Mouse (Mus musculus): Measurements from ENCODE around the gene Nuak1.

The Nuak1 gene

GRCm38 (mm10) chr10:84405135-84405776, 35.1 kb downstream of the Nuak1 start:
- no peak for DNase-seq

GRCm38 (mm10) chr10:84401907-84402371, 38.5 kb downstream of the Nuak1 start:
- peak; percentile 58 to 88 for DNase-seq

GRCm38 (mm10) chr10:84401189-84401588, 39.2 kb downstream of the Nuak1 start:
- no peak for DNase-seq

GRCm38 (mm10) chr10:84400037-84400681, 40.2 kb downstream of the Nuak1 start:
- no peak for DNase-seq

GRCm38 (mm10) chr10:84397276-84397675, 43.1 kb downstream of the Nuak1 start:
- no peak for DNase-seq

GRCm38 (mm10) chr10:84395885-84396659, 44.3 kb downstream of the Nuak1 start:
- DNase-seq: peak; percentile 70 to 80

- DNase-seq: no peak
Measured at GRCm38 (mm10) chr10:84395259-84395658, 45.1 kb downstream of the Nuak1 start.

- no peak for DNase-seq
Measured at GRCm38 (mm10) chr10:84393881-84394280, 46.5 kb downstream of the Nuak1 start.

- no peak for DNase-seq
Measured at GRCm38 (mm10) chr10:84393405-84393804, 47.0 kb downstream of the Nuak1 start.

GRCm38 (mm10) chr10:84392723-84393081, 47.7 kb downstream of the Nuak1 start:
- DNase-seq: no peak

- peak in 1 of 2 experiments; percentile 42 for DNase-seq
Measured at GRCm38 (mm10) chr10:84392027-84392722, 48.2 kb downstream of the Nuak1 start.

GRCm38 (mm10) chr10:84389707-84390106, 50.7 kb downstream of the Nuak1 start:
- no peak for DNase-seq

GRCm38 (mm10) chr10:84388357-84389141, 51.8 kb downstream of the Nuak1 start:
- peak; percentile 41 to 76 for DNase-seq

- no peak for DNase-seq
Measured at GRCm38 (mm10) chr10:84387338-84387737, 53.1 kb downstream of the Nuak1 start.

- DNase-seq: no peak
Measured at GRCm38 (mm10) chr10:84386625-84387242, 53.7 kb downstream of the Nuak1 start.

- DNase-seq: no peak
Measured at GRCm38 (mm10) chr10:84386214-84386613, 54.2 kb downstream of the Nuak1 start.

GRCm38 (mm10) chr10:84384761-84385160, 55.6 kb downstream of the Nuak1 start:
- DNase-seq: no peak

- DNase-seq: peak; percentile 40 to 73
Measured at GRCm38 (mm10) chr10:84382900-84383883, 57.2 kb downstream of the Nuak1 start.

- no peak for DNase-seq
Measured at GRCm38 (mm10) chr10:84381276-84381798, 59.1 kb downstream of the Nuak1 start.

GRCm38 (mm10) chr10:84379366-84379765, 61.0 kb downstream of the Nuak1 start:
- DNase-seq: no peak
